In the genomic region with DNA sequence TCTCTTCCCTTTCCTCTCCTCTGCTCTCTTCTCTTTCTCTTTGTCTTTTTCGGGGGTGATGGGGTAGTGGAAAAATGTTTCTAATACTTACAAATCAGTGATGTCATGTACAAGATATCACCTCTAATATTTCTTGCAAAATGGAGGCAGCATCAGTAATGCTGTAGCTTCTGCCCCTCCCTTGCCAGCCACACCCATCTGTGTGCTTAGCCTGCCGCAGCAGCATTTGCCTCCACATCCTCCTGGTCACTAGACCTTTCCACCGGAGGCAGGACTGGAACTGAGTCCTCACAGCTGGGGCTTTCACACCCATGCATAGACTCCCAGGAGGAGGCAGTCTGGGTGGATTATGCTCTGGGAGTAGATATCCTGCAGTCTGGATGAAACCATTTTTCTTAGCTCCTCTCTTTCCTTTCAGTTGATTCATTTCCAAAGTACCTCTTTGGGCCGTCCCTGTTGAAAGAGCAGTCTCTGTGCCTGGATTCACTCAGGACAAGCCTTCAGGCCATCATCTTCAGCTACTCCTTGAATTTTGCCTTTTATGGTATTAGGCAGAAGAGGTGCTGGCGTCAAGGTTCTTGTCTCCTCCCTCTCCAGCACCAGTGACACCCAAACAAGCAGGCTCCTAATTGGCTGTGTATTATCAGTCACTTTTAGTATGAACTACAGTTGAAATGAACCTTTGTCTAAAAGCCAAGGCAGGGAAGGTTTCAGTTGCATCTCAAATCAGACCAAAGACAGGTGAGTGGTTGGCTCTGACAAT, we compare ENCODE assay signal across 28 mouse cellular contexts.
DNase-seq lines count a peak whose midpoint lies in the region; ATAC-seq and TF ChIP-seq lines count a peak whose summit lies in the region.
"Had no signal": no experiment of that assay in that cellular context is flagged by ENCODE, and none has a peak within 500 bp of the region (broad histone marks: within the 10 kb centered on the region; RNA-seq: fewer than 3 reads in every experiment).

No protein-coding gene starts in this region.

- WGBS in intestine, embryonic 14.5 days: 45% methylated on average over 5 of the region's 5 CpGs
- WGBS in intestine, postnatal 0 days: 54% methylated on average over 5 of the region's 5 CpGs
- WGBS in liver, embryonic 13.5 days (ENCODE audit: insufficient replicate concordance): 41% methylated on average over 5 of the region's 5 CpGs
- 46% methylated on average over 5 of the region's 5 CpGs for WGBS in stomach, embryonic 16.5 days
- 82% methylated on average over 5 of the region's 5 CpGs for WGBS in hindbrain, embryonic 13.5 days

- no peak overlapping the region for H3K4me3 ChIP-seq in intestine, embryonic 14.5 days (ENCODE audit: low read depth, low read length)
- H3K4me3 ChIP-seq in intestine, postnatal 0 days (ENCODE audit: low read depth, low read length): no peak overlapping the region
- peak overlapping the region; percentile 12; the same call in 1 of the 2 replicates for H3K4me3 ChIP-seq in liver, embryonic 13.5 days (replicated peaks)
- no peak overlapping the region for H3K4me3 ChIP-seq in stomach, embryonic 16.5 days (replicated peaks; ENCODE audit: low read length)
- H3K4me3 ChIP-seq in hindbrain, embryonic 13.5 days: no peak overlapping the region
- H3K4me3 ChIP-seq: hindbrain, embryonic 10.5 days; kidney, embryonic 15.5 days; limb, embryonic 12.5 days; megakaryocyte, embryonic 14.5 days; midbrain, embryonic 15.5 days; neural tube, embryonic 15.5 days had no signal

- H3K4me2 ChIP-seq in intestine, embryonic 14.5 days (ENCODE audit: low read length): no peak overlapping the region
- no peak overlapping the region for H3K4me2 ChIP-seq in intestine, postnatal 0 days (replicated peaks; ENCODE audit: low read depth)
- peak overlapping the region; percentile 48 for H3K4me2 ChIP-seq in liver, embryonic 13.5 days
- no peak overlapping the region for H3K4me2 ChIP-seq in stomach, embryonic 16.5 days (ENCODE audit: low read depth, low read length)
- H3K4me2 ChIP-seq in hindbrain, embryonic 13.5 days: no peak overlapping the region
- H3K4me2 ChIP-seq: kidney, embryonic 15.5 days; limb, embryonic 12.5 days; midbrain, embryonic 15.5 days; neural tube, embryonic 15.5 days had no signal

- no peak for TF ChIP-seq CTCF in intestine, postnatal 0 days (IDR thresholded peaks at IDR 0.05; ENCODE audit: low read depth)

- no peaks in the 10 kb centered on the region for H3K4me1 ChIP-seq in intestine, embryonic 14.5 days (replicated peaks; ENCODE audit: control insufficient read depth, insufficient read depth, low read length)
- 0 out of 2 replicates have a peak, but pooled peaks cover 3% of the 10 kb centered on the region for H3K4me1 ChIP-seq in intestine, postnatal 0 days (replicated peaks; ENCODE audit: control insufficient read depth, insufficient read depth, low read length)
- H3K4me1 ChIP-seq in liver, embryonic 13.5 days (replicated peaks): peaks cover 62% of the 10 kb centered on the region
- H3K4me1 ChIP-seq in stomach, embryonic 16.5 days (ENCODE audit: control insufficient read depth, insufficient read depth, low read length): no peaks in the 10 kb centered on the region
- H3K4me1 ChIP-seq in hindbrain, embryonic 13.5 days (replicated peaks): peaks cover 3% of the 10 kb centered on the region; the same call in 1 of the 2 replicates
- H3K4me1 ChIP-seq: hindbrain, embryonic 10.5 days; kidney, embryonic 15.5 days; limb, embryonic 12.5 days; megakaryocyte, embryonic 14.5 days; midbrain, embryonic 15.5 days; neural tube, embryonic 15.5 days had no signal

- H3K9ac ChIP-seq in intestine, embryonic 14.5 days (ENCODE audit: low read length): no peak overlapping the region
- H3K9ac ChIP-seq in intestine, postnatal 0 days (ENCODE audit: low read depth, low read length): no peak overlapping the region
- peak overlapping the region; percentile 49; the same call in 1 of the 2 replicates for H3K9ac ChIP-seq in liver, embryonic 13.5 days
- no peak overlapping the region for H3K9ac ChIP-seq in stomach, embryonic 16.5 days (ENCODE audit: low read length)
- H3K9ac ChIP-seq in hindbrain, embryonic 13.5 days: no peak overlapping the region
- H3K9ac ChIP-seq: kidney, embryonic 15.5 days; limb, embryonic 12.5 days; midbrain, embryonic 15.5 days; neural tube, embryonic 15.5 days had no signal

- peak overlapping the region; percentile 45; the same call in 1 of the 2 replicates for H3K27ac ChIP-seq in intestine, embryonic 14.5 days (ENCODE audit: low read depth)
- H3K27ac ChIP-seq in intestine, postnatal 0 days (ENCODE audit: low read depth, low read length): no peak overlapping the region
- peak overlapping the region; percentile 58 for H3K27ac ChIP-seq in liver, embryonic 13.5 days
- no peak overlapping the region; the same call in 1 of the 2 replicates for H3K27ac ChIP-seq in stomach, embryonic 16.5 days (ENCODE audit: low read length)
- no peak overlapping the region for H3K27ac ChIP-seq in hindbrain, embryonic 13.5 days
- H3K27ac ChIP-seq: hindbrain, embryonic 10.5 days; kidney, embryonic 15.5 days; limb, embryonic 12.5 days; midbrain, embryonic 15.5 days; neural tube, embryonic 15.5 days had no signal

- ATAC-seq in intestine, embryonic 14.5 days (replicated peaks; ENCODE audit: low FRiP score, low TSS enrichment, low read depth): peak; percentile 85
- ATAC-seq in intestine, postnatal 0 days: no peak
- peak; percentile 49; the same call in 1 of the 2 replicates for ATAC-seq in erythroid progenitor cell, adult 5-6 weeks (replicated peaks; ENCODE audit: low FRiP score, poor library complexity, severe bottlenecking)
- peak; percentile 79 for ATAC-seq in liver, embryonic 13.5 days (ENCODE audit: low read depth)
- peak; percentile 58; the same call in 1 of the 2 replicates for ATAC-seq in stomach, embryonic 16.5 days (ENCODE audit: insufficient read depth, low FRiP score)
- no peak for ATAC-seq in hindbrain, embryonic 13.5 days (ENCODE audit: low FRiP score)
- ATAC-seq: forebrain, embryonic 14.5 days; hindbrain, embryonic 16.5 days; lung, postnatal 0 days; midbrain, embryonic 15.5 days had no signal

- H3K27me3 ChIP-seq in intestine, embryonic 14.5 days (replicated peaks; ENCODE audit: control insufficient read depth, insufficient read depth, low read length): no peaks in the 10 kb centered on the region
- no peaks in the 10 kb centered on the region for H3K27me3 ChIP-seq in intestine, postnatal 0 days (replicated peaks; ENCODE audit: control insufficient read depth, insufficient read depth, low read length)
- no peaks in the 10 kb centered on the region for H3K27me3 ChIP-seq in liver, embryonic 13.5 days
- H3K27me3 ChIP-seq in stomach, embryonic 16.5 days (ENCODE audit: control insufficient read depth, insufficient read depth, low read length): no peaks in the 10 kb centered on the region
- H3K27me3 ChIP-seq in hindbrain, embryonic 13.5 days: no peaks in the 10 kb centered on the region
- H3K27me3 ChIP-seq: kidney, embryonic 15.5 days; limb, embryonic 12.5 days; megakaryocyte, embryonic 14.5 days; midbrain, embryonic 15.5 days; neural tube, embryonic 15.5 days had no signal

- DNase-seq in intestine, embryonic 14.5 days (ENCODE audit: low spot score): no peak
- peak; percentile 33 for DNase-seq in liver, embryonic 13.5 days
- no peak for DNase-seq in spleen, postnatal 10 days (ENCODE audit: low spot score in 2 of 2)
- DNase-seq in kidney, adult 8-10 months: no peak
- DNase-seq: adrenal gland, postnatal 14 days; cerebellum, adult 2 months; cerebellum, postnatal 14 days; gastrocnemius, postnatal 36 days; heart, postnatal 14 days; kidney, adult 11 months; kidney, postnatal 25 days; lung, adult 18-20 months; lung, postnatal 4 days; thymus, adult 2 months; thymus, postnatal 36 days had no signal

- no peaks in the 10 kb centered on the region for H3K36me3 ChIP-seq in intestine, embryonic 14.5 days (ENCODE audit: control insufficient read depth, insufficient read depth, low read length)
- no peaks in the 10 kb centered on the region for H3K36me3 ChIP-seq in intestine, postnatal 0 days (ENCODE audit: control insufficient read depth, insufficient read depth)
- no peaks in the 10 kb centered on the region for H3K36me3 ChIP-seq in liver, embryonic 13.5 days
- H3K36me3 ChIP-seq in stomach, embryonic 16.5 days (ENCODE audit: control insufficient read depth, insufficient read depth, low read length): no peaks in the 10 kb centered on the region
- no peaks in the 10 kb centered on the region for H3K36me3 ChIP-seq in hindbrain, embryonic 13.5 days
- H3K36me3 ChIP-seq: hindbrain, embryonic 10.5 days; kidney, embryonic 15.5 days; limb, embryonic 12.5 days; midbrain, embryonic 15.5 days; neural tube, embryonic 15.5 days had no signal

- H3K9me3 ChIP-seq in intestine, embryonic 14.5 days (ENCODE audit: control insufficient read depth, low read length): no peaks in the 10 kb centered on the region
- no peaks in the 10 kb centered on the region for H3K9me3 ChIP-seq in intestine, postnatal 0 days (ENCODE audit: control insufficient read depth)
- no peaks in the 10 kb centered on the region for H3K9me3 ChIP-seq in liver, embryonic 13.5 days (replicated peaks)
- H3K9me3 ChIP-seq in stomach, embryonic 16.5 days (replicated peaks; ENCODE audit: control insufficient read depth, low read length): no peaks in the 10 kb centered on the region
- H3K9me3 ChIP-seq in hindbrain, embryonic 13.5 days: no peaks in the 10 kb centered on the region
- H3K9me3 ChIP-seq: hindbrain, embryonic 10.5 days; kidney, embryonic 15.5 days; limb, embryonic 12.5 days; midbrain, embryonic 15.5 days; neural tube, embryonic 15.5 days had no signal

Comparison
In these comparisons a context has a peak if more than half of its experiments do, and no peak if none do; other contexts are left out.
1. ATAC-seq: peak in intestine, embryonic 14.5 days (single experiment), erythroid progenitor cell, adult 5-6 weeks (single experiment), liver, embryonic 13.5 days (single experiment) and stomach, embryonic 16.5 days (single experiment); none in intestine, postnatal 0 days (single experiment) and hindbrain, embryonic 13.5 days (single experiment).
2. H3K27ac ChIP-seq: peak in intestine, embryonic 14.5 days (single experiment) and liver, embryonic 13.5 days (single experiment); none in intestine, postnatal 0 days (single experiment), stomach, embryonic 16.5 days (single experiment) and hindbrain, embryonic 13.5 days (single experiment).